Mouse (Mus musculus) adrenal gland, adult 2 months (tissue): ENCODE results near the gene Ciz1. TPM values are rescaled to one million over a fixed set of nuclear protein-coding genes. Genes with fewer than 3 reads are reported as not detected.
A peak's percentile ranks its signal among the peaks of the same experiment; 100 is the strongest.
"Not testable (repeated sequence)": the region's sequence is repeated elsewhere in the genome, so short reads cannot be mapped to it uniquely, and the experiment has no call there.

Experiments used
- DNase-seq: peaks from one replicate; pipeline ENCODE4 v3.0.0; 2021
- polyA plus RNA-seq: library from polyadenylated mRNA; depleted of rRNA; stranded (reverse); fragments of >200 nt; gene quantifications from 2 replicates; pipeline ENCODE4 v1.2.3, GENCODE M21; 2012
- total RNA-seq, 2 experiments: library from RNA; stranded (reverse); gene quantifications; 2 replicates each; pipeline ENCODE4 v1.2.3; 2021

The Ciz1 gene
- total and polyA plus RNA-seq, 3 experiments, result 54.0 to 303 (median 94.0) TPM

GRCm38 (mm10) chr2:32347019-32347418 lies 5.1 kb upstream of the Ciz1 start:
- no peak for DNase-seq

DNA sequence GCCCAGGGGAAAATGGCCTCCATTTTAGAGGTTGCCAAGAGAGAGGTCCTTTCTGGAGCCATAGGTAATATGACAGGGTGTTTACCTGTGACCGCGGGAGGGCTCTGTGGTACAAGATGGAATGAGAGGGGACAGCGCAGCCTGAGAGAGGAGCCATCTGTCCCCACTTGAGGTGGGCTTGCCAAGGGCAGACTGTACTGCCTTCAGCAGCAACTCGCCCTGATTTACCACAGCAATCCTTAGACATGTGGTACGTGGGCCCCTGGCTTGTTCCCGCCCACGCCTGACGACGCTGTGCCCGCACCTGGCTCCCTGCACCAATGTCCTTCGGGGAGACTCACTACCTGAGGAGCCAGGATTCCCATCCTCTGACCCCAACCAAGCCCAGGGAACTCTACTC lies 3.8 kb upstream of the Ciz1 start:
- DNase-seq, result no peak

GRCm38 (mm10) chr2:32349625-32350255 lies 2.4 kb upstream of the Ciz1 start:
- no peak for DNase-seq

GRCm38 (mm10) chr2:32350471-32351051 lies 1.6 kb upstream of the Ciz1 start:
- DNase-seq, result no peak

DNA sequence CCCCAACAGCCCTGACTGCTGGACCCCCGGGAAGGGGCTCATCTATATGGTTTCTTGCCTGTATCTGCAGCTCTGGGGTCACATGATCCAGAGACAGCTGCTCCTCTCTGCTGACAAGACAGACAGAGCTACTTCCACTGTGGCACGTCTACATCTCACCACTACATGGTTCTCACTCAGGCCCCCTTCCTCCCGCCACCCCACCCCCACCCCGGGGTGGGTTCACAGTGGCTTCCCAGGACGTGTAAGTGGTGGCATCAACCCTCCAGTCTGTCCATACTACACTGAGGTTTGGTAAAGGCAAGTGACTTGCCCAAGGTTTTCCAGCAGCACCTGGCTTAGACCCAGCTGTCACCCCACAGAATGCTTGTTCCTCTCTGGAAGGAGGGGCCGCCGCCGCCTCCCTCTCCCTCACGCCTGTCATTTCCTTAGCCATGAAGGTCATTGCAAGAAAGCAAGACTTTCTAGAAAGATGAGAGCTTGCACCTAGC lies 611 bp upstream of the Ciz1 start:
- DNase-seq, result no peak

- peak; percentile 92 for DNase-seq
Measured at GRCm38 (mm10) chr2:32353007-32353542, 948 bp downstream of the Ciz1 start, which contains the start of gene Dnm1. Gene Dnm1 (minus strand): TSS chr2:32353338.

DNA sequence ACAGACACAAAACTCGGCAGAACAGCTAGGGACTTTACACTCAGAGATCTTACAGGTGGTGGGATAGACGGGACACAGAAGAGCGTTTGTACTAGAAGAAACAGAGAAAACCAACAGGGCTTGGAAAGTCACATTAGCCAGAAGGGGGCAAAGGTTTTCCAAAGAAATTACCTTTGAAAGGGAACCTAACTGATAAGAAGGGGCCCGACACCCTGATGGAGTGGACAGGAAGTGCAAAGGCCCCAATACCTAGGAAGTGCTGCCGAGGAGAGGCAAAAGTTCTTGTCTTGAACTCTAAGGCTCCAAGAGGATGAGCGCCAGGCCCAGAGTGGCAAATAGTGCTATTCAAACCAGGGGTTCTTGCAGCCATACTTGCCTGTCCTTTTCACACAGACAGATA lies 1.7 kb downstream of the Ciz1 start:
- no peak for DNase-seq

GRCm38 (mm10) chr2:32354336-32354895 lies 2.3 kb downstream of the Ciz1 start:
- no peak for DNase-seq

GRCm38 (mm10) chr2:32356216-32356615 lies 4.1 kb downstream of the Ciz1 start:
- no peak for DNase-seq

DNA sequence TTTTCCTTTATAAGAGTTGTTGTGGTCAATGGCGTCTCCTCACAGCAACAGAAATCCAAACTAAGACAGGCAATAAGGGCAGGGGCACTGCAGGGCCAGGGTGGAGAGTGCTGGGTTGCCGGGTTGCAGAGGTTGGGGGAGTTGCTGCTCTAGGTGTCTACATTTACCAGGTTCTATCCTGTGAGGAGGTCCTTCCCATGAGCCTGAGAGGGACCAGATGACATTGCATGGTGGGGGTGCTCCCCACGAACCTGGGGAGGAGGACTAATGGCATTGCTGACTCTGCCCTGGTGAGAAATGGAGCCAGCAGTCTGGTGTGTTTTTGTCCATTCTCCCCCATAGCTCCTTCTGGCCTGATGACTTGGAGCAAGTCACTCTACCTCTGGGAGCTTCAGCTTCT lies 5.6 kb downstream of the Ciz1 start:
- no peak for DNase-seq

GRCm38 (mm10) chr2:32358381-32358780 lies 6.3 kb downstream of the Ciz1 start:
- DNase-seq, result no peak

DNA sequence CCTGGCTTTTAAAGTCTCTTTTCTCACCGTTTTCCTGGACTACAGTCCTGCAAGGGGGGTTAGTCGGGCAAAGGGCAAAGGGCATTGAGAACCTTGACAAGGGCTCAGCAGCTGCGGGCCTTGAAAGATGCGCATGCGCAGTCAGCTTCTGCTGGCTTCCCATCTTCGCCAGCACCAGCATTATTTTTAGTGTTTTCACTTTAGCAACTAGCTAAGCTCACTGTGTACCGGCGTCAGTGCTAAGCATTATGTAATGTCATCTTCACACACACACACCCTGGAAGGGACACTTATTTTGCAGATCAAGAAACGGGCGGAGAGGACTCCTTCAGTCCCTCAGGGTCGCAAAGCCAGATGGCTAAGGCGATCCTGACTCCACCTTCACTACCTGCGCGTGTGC lies 8.6 kb downstream of the Ciz1 start:
- DNase-seq, result peak; percentile 87

- peak; percentile 83 for DNase-seq
Measured at GRCm38 (mm10) chr2:32361437-32361836, 9.3 kb downstream of the Ciz1 start.

DNA sequence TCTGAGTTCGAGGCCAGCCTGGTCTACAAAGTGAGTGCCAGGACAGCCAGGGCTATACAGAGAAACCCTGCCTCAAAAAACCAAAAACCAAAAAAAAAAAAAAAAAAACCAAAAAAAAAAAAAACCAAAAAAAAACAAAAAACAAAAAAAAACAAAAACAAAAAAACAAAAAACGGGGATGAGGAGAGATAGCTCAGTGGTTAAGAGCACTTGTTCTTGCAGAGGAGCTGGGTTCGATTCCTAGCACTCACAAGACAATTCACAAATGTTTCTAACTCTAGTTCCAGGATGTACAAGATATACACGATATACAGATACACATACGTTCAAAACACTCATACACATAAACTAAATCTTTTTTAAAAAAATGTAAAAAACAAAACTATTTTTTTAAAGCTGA lies 10.1 kb downstream of the Ciz1 start:
- not testable (repeated sequence) for DNase-seq

DNA sequence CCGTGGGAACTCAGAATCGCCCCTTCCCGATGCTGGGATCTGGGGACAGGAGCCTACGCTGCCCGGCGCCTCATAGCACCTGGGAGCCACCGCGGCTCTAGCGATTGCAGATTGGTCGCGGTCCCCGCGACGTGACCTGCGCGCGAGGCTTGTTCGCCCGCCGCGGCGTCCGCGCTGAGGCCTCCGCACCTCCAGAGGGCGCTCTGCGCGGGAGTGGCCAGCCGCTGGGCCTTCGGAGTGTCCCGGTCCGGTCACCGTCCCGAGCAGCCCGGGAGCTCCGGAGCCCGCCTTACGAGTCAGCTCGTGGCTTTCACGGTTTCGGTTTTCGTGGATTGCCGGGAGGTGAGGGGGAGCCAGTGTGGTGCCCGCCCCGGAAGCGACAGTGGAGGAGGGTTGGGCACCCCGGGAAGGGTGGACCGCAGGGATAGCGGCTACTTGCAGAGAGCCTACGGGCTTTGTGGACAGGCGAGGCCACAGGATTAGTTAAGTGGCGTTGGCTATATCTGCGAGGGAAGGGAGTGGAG lies 10.8 kb downstream of the Ciz1 start:
- DNase-seq, result peak; percentile 96

DNA sequence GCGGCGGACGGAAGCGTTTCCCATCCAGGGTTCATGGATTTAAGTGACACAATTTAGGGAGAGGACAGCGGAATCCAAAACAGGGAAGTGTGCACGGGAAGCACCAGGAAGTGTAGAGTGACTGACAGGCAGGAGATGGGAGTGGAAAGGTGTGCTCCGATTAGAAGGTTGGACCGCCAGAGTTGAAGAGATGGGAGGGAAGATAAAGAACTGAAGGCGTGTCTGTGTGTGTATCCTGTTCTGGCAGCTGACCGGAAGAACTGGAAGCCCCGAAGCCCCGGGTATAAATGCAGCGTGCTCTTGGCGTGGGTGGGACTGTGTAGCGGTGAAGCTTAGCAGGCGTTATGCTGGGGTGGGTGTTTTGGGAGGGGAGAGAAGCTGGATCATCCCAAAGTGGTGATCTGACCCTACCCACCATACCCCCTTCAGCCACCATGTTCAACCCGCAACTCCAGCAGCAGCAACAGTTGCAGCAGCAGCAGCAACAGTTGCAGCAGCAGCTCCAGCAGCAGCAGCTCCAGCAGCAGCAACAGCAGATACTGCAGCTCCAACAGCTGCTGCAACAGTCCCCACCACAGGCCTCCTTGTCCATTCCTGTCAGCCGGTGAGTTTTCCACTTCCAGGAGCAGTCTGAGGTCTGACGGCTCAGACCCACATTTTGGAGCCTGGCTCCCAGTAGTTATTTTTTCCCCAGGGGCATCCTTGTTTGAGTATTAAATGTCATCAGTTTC lies 11.4 kb downstream of the Ciz1 start:
- DNase-seq, result no peak

GRCm38 (mm10) chr2:32364121-32364520 lies 12.0 kb downstream of the Ciz1 start:
- no peak for DNase-seq

DNA sequence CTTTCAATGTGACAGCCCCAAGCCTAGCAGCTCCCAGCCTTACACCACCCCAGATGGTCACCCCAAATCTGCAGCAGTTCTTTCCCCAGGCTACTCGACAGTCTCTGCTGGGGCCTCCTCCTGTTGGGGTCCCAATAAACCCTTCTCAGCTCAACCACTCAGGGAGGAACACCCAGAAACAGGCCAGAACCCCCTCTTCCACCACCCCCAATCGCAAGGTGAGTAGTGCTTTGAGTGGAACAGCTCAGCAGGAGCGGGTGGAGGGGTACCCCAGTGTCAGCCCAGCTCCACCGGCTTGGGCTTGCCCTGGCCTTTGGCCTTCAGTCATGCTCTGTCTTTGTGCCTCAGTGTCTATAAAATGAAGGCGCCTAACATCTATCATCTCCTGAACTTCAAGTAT lies 15.2 kb downstream of the Ciz1 start:
- no peak for DNase-seq

DNA sequence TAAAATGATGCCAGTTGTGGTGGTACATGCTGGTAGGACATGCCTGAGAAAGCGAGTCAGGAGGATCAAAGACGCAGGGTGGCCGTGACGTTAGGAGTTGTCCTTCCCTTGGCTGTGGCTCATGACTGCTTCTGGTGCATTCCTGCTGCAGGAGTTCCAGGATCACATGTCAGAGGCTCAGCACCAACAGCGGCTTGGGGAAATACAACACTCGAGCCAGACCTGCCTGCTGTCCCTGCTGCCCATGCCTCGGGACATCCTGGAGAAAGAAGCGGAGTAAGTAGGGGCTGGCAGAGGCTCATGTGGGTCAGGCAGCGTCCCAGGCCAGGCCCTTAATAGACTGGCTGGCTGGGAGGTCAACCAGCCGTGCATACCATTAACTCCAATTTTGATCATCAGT lies 22.1 kb downstream of the Ciz1 start:
- DNase-seq, result no peak

- no peak for DNase-seq
Measured at GRCm38 (mm10) chr2:32375317-32375940, 23.3 kb downstream of the Ciz1 start.

DNA sequence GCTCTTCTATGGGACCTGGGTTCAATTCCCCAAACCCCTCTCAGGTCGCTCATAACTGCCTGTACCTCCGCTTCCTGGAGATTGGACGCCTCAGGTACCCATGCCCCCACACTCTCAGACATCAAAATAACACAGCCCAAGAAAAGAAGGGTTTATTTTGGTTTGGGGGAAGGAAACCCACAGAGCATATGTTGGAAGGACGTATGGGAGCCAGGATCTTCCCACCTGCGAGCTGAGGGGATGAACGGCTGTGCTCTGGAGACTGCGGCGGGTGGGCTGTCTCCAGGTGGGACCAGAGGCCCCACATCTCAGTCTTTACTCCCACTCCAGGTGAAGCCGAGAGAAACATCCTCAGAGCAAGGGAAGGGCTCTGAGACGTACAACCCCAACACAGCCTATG lies 24.8 kb downstream of the Ciz1 start:
- DNase-seq, result no peak

DNA sequence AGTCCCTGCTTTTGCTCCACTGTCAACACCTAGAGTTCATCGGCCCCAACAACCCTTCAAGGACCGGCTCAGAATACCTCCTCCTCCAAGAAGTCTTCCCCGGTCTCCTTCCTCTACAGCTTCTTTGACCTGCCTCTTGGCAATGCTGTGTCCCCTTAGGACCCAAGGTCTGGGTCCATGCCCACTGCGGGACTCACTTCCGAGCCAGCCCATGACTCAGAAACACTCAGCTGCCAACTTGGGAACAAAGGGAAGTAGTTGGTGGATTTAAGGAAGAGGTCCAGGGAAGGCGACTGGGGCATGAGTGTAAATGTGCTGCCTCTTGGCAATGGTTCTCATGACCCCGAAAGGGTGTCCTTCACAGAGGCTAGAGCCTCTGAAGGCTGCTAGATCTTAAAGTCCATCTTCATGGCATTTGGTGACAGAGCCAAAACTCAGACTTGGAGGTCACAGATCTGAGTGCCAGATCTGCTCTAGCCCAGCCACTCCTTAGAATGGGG lies 27.9 kb downstream of the Ciz1 start:
- peak; percentile 89 for DNase-seq
